Mouse (Mus musculus): Measurements from ENCODE around the gene Map4k4. TPM values are rescaled to one million over a fixed set of nuclear protein-coding genes. Genes with fewer than 3 reads are reported as not detected.

Map4k4 gene
- polyA plus RNA-seq, 1 experiment from 2014 or later = 52.6 TPM

- Histone ChIP-seq H3K27ac (no peak overlapping the region), H3K4me3 (no peak overlapping the region), H3K4me2 (no peak overlapping the region), H3K4me1 (replicated peaks) (peaks cover 30% of the 10 kb centered on the region), H3K9ac (no peak overlapping the region), H3K27me3 (no peaks in the 10 kb centered on the region), H3K9me3 (no peaks in the 10 kb centered on the region), H3K36me3 (peaks cover 51% of the 10 kb centered on the region)
- ATAC-seq (ENCODE audit: low FRiP score) = no peak
- 88% methylated on average over 2 of the region's 2 CpGs for WGBS
These were observed 74.3 kb downstream of the Map4k4 start for GRCm38 (mm10) chr1:39975005-39975404.

- Histone ChIP-seq H3K27ac (0 out of 2 replicates have a peak overlapping the region, but pooled peaks have one; percentile 2), H3K4me3 (no peak overlapping the region), H3K36me3 (peaks cover 61% of the 10 kb centered on the region), H3K9me3 (no peaks in the 10 kb centered on the region), H3K9ac (no peak overlapping the region), H3K4me2 (no peak overlapping the region), H3K4me1 (replicated peaks) (peaks cover 24% of the 10 kb centered on the region), H3K27me3 (no peaks in the 10 kb centered on the region)
- 91% methylated on average over 2 of the region's 2 CpGs for WGBS
- ATAC-seq (ENCODE audit: low FRiP score) = no peak
These were observed 75.4 kb downstream of the Map4k4 start for GRCm38 (mm10) chr1:39976107-39976506.

GRCm38 (mm10) chr1:39976847-39977744 lies 76.4 kb downstream of the Map4k4 start:
- Histone ChIP-seq H3K9me3 (no peaks in the 10 kb centered on the region), H3K4me1 (replicated peaks) (peaks cover 27% of the 10 kb centered on the region), H3K27me3 (no peaks in the 10 kb centered on the region), H3K4me2 (no peak overlapping the region), H3K4me3 (no peak overlapping the region), H3K9ac (no peak overlapping the region), H3K36me3 (peaks cover 71% of the 10 kb centered on the region), H3K27ac (peak overlapping the region; percentile 58)
- WGBS = 71% methylated on average over 11 of the region's 11 CpGs
- no peak; the same call in 1 of the 2 replicates for ATAC-seq (ENCODE audit: low FRiP score)

GRCm38 (mm10) chr1:39978781-39979486 lies 78.2 kb downstream of the Map4k4 start:
- WGBS = 84% methylated on average over 20 of the region's 20 CpGs
- Histone ChIP-seq H3K27me3 (no peaks in the 10 kb centered on the region), H3K9me3 (no peaks in the 10 kb centered on the region), H3K27ac (peak overlapping the region; percentile 62), H3K4me2 (no peak overlapping the region), H3K4me3 (no peak overlapping the region), H3K36me3 (peaks cover 83% of the 10 kb centered on the region), H3K9ac (no peak overlapping the region), H3K4me1 (replicated peaks) (peaks cover 20% of the 10 kb centered on the region)
- ATAC-seq (ENCODE audit: low FRiP score) = no peak

- ATAC-seq (ENCODE audit: low FRiP score) = no peak
These were observed 79.9 kb downstream of the Map4k4 start for GRCm38 (mm10) chr1:39980314-39981290.

GRCm38 (mm10) chr1:39981970-39982369 lies 81.3 kb downstream of the Map4k4 start:
- no peak for ATAC-seq (ENCODE audit: low FRiP score)
- peaks cover 14% of the 10 kb centered on the region for H3K4me1 ChIP-seq (replicated peaks)
- H3K4me2 ChIP-seq = no peak overlapping the region
- WGBS = 84% methylated on average over 3 of the region's 3 CpGs
- peaks cover 84% of the 10 kb centered on the region for H3K36me3 ChIP-seq
- H3K27me3 ChIP-seq = no peaks in the 10 kb centered on the region
- no peak overlapping the region for H3K9ac ChIP-seq
- H3K9me3 ChIP-seq = no peaks in the 10 kb centered on the region
- H3K4me3 ChIP-seq = no peak overlapping the region
- H3K27ac ChIP-seq = 0 out of 2 replicates have a peak overlapping the region, but pooled peaks have one; percentile 23

More at GRCm38 (mm10) chr1:39980314-39981290, 79.9 kb downstream of the Map4k4 start:
- H3K4me1 ChIP-seq (replicated peaks) = peaks cover 20% of the 10 kb centered on the region
- WGBS = 85% methylated on average over 15 of the region's 15 CpGs
- no peaks in the 10 kb centered on the region for H3K27me3 ChIP-seq
- peaks cover 82% of the 10 kb centered on the region for H3K36me3 ChIP-seq
- H3K4me2 ChIP-seq = no peak overlapping the region
- H3K9ac ChIP-seq = no peak overlapping the region
- no peak overlapping the region for H3K27ac ChIP-seq
- H3K4me3 ChIP-seq = no peak overlapping the region
- no peaks in the 10 kb centered on the region for H3K9me3 ChIP-seq

- no peak overlapping the region for H3K27ac ChIP-seq
- no peak for ATAC-seq (ENCODE audit: low FRiP score)
- WGBS = 72% methylated on average over 13 of the region's 13 CpGs
These were observed 82.2 kb downstream of the Map4k4 start for GRCm38 (mm10) chr1:39982727-39983487.

GRCm38 (mm10) chr1:39984331-39984730 lies 83.6 kb downstream of the Map4k4 start:
- H3K4me1 ChIP-seq (replicated peaks) = peaks cover 9% of the 10 kb centered on the region
- WGBS = 88% methylated on average over 9 of the region's 9 CpGs
- no peak for ATAC-seq (ENCODE audit: low FRiP score)

More at GRCm38 (mm10) chr1:39982727-39983487, 82.2 kb downstream of the Map4k4 start:
- H3K9ac ChIP-seq = 0 out of 2 replicates have a peak overlapping the region, but pooled peaks have one; percentile 2
- peaks cover 84% of the 10 kb centered on the region for H3K36me3 ChIP-seq
- no peak overlapping the region for H3K4me3 ChIP-seq
- H3K4me2 ChIP-seq = no peak overlapping the region
- no peaks in the 10 kb centered on the region for H3K9me3 ChIP-seq
- no peaks in the 10 kb centered on the region for H3K27me3 ChIP-seq
- peaks cover 10% of the 10 kb centered on the region for H3K4me1 ChIP-seq (replicated peaks)

GRCm38 (mm10) chr1:39986820-39987219 lies 86.1 kb downstream of the Map4k4 start:
- Histone ChIP-seq H3K9me3 (no peaks in the 10 kb centered on the region), H3K4me2 (no peak overlapping the region), H3K4me3 (no peak overlapping the region), H3K4me1 (replicated peaks) (peaks cover 9% of the 10 kb centered on the region), H3K27ac (no peak overlapping the region), H3K27me3 (no peaks in the 10 kb centered on the region), H3K9ac (no peak overlapping the region), H3K36me3 (peaks cover 85% of the 10 kb centered on the region)
- no peak for ATAC-seq (ENCODE audit: low FRiP score)
- WGBS = 92% methylated on average over 9 of the region's 9 CpGs

More at GRCm38 (mm10) chr1:39984331-39984730, 83.6 kb downstream of the Map4k4 start:
- no peak overlapping the region for H3K27ac ChIP-seq
- H3K9ac ChIP-seq = no peak overlapping the region
- H3K27me3 ChIP-seq = no peaks in the 10 kb centered on the region
- H3K4me2 ChIP-seq = no peak overlapping the region
- peaks cover 87% of the 10 kb centered on the region for H3K36me3 ChIP-seq
- H3K9me3 ChIP-seq = no peaks in the 10 kb centered on the region
- no peak overlapping the region for H3K4me3 ChIP-seq

GRCm38 (mm10) chr1:39988841-39989240 lies 88.1 kb downstream of the Map4k4 start:
- no peak overlapping the region for H3K4me3 ChIP-seq
- H3K4me1 ChIP-seq (replicated peaks) = 0 out of 2 replicates have a peak, but pooled peaks cover 4% of the 10 kb centered on the region
- no peaks in the 10 kb centered on the region for H3K27me3 ChIP-seq
- ATAC-seq (ENCODE audit: low FRiP score) = no peak
- no peak overlapping the region for H3K27ac ChIP-seq
- 93% methylated on average over 12 of the region's 12 CpGs for WGBS
- no peaks in the 10 kb centered on the region for H3K9me3 ChIP-seq
- H3K9ac ChIP-seq = no peak overlapping the region
- peaks cover 88% of the 10 kb centered on the region for H3K36me3 ChIP-seq
- H3K4me2 ChIP-seq = no peak overlapping the region

- Histone ChIP-seq H3K4me2 (no peak overlapping the region), H3K9ac (no peak overlapping the region), H3K4me1 (replicated peaks) (0 out of 2 replicates have a peak, but pooled peaks cover 4% of the 10 kb centered on the region), H3K9me3 (no peaks in the 10 kb centered on the region), H3K4me3 (no peak overlapping the region), H3K36me3 (peaks cover 89% of the 10 kb centered on the region), H3K27me3 (no peaks in the 10 kb centered on the region), H3K27ac (no peak overlapping the region)
- WGBS = 92% methylated on average over 9 of the region's 9 CpGs
- no peak for ATAC-seq (ENCODE audit: low FRiP score)
These were observed 89.3 kb downstream of the Map4k4 start for GRCm38 (mm10) chr1:39990041-39990440.

Data from hindbrain, embryonic 13.5 days (tissue).